Mouse (Mus musculus): ENCODE measurements at regions not wholly inside any gene's neighbourhood (a gene's known extent, or its start where the extent isn't known, plus 50 kb on each side); places are given as distances from the start of the nearest gene placed in this dataset.
A peak's percentile ranks its signal among the peaks of the same experiment; 100 is the strongest.
"Not testable (repeated sequence)": the region's sequence is repeated elsewhere in the genome, so short reads cannot be mapped to it uniquely, and the experiment has no call there.

DNA sequence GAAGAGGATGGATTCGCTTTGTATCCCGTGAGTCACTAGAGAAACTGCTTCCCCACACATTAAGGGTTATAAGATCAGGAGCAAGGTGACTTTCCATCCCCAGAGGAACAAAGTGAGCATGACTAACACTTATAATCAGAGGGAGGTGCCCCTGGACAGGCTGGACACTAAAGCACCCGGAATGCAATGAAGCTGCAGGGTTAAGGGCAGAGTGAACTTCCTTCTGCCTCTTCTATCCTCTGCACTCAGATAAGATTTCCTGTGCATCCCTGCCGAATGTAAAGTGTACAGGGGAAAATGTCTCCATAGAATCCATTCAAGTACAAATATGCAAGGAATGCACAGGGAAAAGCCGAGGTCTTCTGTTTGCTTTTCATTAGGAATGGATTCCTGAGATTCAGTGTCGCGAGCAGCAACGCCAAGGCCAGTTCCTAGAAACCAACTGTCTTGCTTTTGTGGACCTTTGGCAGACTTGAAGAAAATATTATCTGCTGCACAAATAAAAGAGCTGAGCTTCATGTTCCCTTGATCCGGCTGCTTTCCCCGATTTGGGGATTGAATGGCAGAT lies 58.5 kb upstream of the Fbxl7 start:
- DNase-seq (ENCODE audit: inconsistent ontology term), result peak; percentile 88

DNA sequence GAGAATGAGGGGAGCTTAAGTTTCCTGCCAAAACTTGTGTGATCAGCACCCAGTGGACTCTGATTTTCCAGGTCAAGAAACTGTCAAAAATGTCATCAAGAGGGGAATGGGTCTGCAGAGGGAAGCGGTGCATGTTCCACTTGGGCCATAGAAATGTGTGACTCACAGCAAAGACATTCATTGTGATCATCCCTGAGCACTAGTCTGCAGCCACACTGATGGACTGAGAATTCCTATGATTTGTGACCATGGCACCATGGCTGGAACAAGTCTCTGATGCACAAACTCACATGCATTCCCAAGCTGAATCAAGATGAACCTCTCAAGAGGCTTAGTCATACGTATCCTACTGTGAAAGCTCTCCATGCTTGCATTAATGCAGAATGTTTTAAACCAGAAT lies 63.6 kb upstream of the Fbxl7 start:
- peak; percentile 88 for DNase-seq (ENCODE audit: inconsistent ontology term)

DNA sequence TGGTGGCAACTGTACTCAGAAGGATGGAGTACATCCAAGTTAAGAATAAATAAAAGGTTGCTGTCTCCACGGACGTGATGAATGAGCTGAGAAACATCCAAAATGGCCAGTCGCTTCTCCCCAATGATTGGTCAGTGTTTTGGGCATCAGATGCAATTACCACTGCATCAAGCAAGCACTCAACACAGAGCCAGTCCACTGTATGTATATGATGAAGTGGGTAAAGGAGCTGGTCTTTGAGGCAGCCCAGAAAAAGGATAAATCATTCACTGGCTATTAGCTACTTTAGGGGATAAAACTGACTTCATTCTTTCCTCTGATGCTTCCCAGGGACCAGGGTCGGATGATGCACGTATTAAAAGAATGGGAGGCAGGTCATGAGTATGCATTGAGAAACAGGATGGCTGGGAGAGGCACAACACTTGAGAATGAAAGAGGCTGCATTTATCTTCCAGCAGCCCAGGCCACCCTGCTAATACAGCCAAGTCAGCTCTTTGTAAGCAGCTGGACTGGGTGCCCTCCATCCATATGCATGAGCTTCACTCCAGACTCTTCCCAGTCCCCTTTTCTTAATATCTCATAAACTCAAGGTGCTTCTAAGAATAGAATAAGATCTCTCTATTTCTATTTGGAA lies 73.1 kb upstream of the Fbxl7 start:
- DNase-seq (ENCODE audit: inconsistent ontology term), result no peak

DNA sequence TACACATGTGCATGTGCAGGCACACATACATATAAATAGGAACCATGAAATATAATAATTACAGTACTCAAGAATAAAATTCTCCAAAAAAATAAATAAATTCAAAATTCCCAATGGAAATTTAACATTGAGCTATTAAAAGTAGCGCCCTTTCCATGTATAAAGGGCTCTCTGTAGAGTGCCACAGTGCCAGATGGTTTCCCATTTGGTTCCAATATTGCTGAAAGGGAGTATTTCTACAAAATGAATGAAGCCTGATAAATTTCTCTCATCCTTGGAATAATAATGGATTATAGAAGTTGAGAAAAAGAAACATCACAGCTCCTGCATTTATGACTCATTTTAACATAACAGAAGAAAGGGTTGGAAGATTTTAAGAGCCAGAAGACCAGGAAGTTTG lies 75.4 kb upstream of the Fbxl7 start:
- no peak for DNase-seq (ENCODE audit: inconsistent ontology term)

DNA sequence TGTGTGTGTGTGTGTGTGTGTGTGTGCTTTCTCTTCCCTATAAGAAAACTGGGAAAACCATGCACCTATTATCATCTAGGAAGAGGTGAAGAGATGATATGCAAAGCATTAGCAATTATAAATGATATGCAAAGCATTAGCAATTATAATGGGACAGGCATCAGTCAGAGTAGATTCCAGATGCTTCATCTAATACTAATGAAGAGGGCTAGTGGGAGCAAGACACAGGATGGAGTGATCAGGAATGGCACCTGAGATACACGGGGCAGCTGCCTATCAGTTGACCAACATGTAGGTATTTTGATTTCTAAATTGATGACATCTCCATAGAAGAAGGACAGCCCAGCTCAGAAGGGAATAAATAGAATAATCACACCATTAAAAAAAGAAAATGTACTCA lies 97.7 kb upstream of the Fbxl7 start:
- no peak for DNase-seq (ENCODE audit: inconsistent ontology term)

DNA sequence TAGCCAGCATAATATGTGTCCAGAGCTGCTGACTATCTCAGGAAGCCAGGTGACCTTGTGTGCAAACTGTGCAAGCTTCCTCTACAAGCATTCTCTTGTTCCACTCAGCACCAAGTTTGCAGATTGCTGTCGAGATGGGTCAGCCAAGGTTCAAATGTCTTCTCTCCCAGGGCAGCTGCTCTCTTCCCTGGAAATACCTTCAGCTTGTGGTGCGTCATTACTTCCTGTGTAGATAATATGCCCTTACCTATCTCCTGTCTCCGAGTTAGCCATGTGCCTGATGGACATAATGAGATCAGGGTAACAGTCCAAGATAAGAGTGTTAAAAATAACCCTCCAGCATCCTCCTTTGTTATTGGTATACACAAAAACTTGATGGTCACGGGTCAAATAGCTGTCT lies 113.7 kb upstream of the Fbxl7 start:
- DNase-seq (ENCODE audit: inconsistent ontology term), result no peak

DNA sequence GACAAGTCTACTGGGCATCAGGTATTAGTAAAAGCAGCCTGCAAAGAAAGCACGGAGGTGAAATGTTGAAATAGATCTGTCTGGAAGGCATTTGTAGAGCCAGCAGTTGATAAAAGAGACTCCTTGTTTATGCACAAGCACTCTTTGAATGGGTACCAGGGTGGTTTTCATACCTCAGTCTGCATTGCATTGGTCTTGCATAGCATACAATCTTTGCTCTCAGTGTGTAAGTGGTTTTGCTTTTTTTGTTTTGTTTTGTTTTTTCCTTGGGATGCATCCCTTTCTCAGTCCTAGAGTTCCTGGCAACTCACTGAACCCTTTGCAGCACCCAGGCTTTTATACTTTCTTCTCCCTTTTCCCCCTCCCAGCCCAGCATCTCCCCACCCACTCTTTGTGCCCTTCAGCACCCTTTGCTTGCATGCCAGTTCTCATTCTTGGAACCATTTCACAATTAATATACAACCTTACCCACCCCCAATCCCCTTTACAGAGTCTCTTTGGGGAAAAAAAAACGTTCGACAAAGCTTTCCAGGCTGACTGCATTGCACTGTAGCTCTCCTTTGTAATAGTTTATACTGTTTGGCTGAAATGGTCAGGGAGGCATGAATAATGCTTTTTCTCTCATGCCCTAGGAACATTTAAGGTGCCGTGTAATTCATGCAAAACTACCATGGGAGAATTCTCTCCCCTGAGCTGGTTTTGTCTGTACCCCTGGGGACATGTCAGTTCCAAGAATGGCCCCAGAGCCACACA lies 118.7 kb upstream of the Fbxl7 start:
- DNase-seq (ENCODE audit: inconsistent ontology term), result peak; percentile 15

DNA sequence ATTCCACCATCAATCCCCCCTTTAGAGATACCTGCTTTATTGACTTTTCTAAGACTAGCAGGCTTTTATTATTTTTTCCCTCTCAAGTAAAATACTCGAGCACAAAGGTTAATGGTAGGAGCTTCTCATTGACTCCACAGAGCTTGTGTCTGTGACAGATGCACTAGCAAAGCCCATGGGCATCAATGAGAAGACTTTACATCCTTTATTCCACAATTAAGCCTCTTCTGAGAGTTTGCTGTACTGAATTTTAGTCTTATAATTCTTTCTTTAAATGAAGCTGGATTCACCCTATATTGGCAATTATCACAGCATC lies 119.2 kb upstream of the Fbxl7 start:
- DNase-seq (ENCODE audit: inconsistent ontology term), result no peak

DNA sequence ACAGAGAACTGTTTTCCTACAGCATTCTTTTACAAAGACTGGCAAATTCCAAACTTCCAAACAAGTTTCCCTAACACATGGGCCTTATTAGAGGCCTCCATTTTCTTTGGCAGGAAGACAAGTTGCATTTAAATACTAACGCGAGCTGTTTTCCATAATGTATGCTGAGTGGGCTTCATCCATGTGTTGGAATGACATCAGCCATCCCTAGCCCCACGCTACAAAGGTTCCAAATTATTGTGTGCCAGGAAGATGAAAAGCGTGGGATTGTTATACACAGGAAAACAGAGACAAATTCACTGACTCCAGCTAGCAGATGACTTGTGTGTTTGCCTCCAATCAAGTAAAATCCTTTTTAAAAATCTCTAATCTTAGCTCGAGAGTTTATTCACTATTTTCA lies 125.1 kb upstream of the Fbxl7 start:
- DNase-seq (ENCODE audit: inconsistent ontology term), result no peak

DNA sequence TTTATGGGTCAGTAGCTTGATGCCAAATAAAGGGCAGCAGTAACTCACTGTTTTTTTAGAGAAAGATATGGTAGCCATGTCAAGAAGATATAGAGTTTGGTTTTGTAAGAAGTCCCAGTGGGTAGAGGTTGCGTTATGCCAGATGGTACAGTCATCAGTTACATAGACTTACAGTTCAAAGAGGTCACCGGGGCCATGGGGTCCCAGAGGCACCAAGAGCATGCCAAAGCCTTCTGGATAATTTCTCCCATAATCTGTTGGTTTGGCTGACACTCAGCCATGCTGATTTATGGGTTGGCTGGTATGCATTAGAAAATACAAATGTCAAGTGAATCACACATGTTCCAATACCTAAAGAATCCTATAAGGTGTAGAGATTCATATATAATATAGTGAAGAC lies 137.9 kb upstream of the Fbxl7 start:
- no peak for DNase-seq (ENCODE audit: inconsistent ontology term)

DNA sequence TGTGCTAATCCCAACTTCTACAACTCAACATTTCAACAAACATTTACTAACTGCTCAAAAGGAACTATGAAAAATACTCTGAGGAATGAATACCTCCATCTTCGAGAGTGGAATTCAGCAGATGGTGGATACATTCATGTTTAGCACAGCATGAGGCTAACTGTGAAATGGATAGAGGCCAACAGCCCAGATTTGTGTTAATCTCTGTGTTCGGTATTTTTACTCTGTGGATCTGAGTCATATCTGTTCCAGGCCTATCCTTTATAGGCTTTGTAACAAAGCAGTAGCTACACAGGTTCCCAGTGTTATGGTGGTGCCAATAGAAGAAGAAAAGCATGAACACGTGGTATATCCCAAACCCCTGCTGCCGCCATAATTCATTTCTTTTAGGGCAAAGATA lies 148.4 kb upstream of the Fbxl7 start:
- DNase-seq (ENCODE audit: inconsistent ontology term), result peak; percentile 20

DNA sequence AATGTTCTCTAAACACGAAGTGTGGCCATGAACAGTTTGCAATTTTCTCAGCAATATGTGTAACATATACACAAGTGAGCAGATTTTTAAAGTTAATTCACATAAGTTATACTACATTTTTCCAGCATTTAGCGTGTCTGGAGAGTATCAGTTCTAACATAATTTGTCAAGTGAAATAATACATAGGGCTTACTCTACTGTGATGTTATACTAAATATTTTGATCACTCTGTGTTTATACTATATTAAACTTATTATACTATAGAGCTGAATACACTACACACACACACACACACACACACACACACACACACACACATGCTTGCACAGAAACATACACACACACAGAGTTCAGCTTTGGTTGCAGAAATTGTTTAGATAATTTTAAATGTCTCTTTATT lies 155.3 kb upstream of the Fbxl7 start:
- DNase-seq (ENCODE audit: inconsistent ontology term), result no peak

DNA sequence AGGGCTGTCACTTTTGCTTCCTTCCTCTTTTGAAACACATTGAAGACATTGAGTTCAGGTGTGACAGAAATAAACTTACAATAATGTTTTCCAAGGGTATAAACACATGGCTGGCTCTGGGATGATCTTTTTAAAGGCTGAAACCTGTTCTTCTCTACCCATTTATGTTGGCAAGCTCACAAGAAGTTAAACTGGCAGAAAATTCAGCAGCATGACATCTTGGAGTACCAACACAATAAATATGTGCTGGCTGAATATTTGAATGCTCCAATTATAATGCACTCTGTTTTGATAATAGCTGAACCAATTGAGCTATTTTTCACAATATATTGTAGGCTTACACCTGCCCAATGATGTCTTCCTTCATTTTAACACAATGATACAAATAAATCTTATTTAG lies 168.1 kb upstream of the Fbxl7 start:
- peak; percentile 56 for DNase-seq (ENCODE audit: inconsistent ontology term)

DNA sequence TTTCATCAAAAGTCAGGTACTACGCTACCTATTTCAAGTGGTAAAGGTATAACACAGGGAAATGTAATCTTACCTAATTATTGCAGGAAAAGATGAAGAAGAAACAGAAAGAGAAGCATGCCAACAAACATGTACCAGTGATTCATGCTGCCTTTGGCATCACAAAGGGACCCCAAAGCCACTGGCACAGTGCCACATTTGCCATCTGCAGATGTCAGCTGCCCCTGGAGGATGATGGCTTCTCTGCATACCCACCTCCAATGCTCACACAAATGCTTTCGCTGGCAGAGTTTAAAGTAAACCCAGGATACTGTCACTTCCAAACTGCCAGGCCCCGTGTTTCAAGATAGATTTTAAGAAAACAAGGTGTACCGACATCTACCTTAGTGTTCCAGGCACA lies 168.6 kb upstream of the Fbxl7 start:
- peak; percentile 56 for DNase-seq (ENCODE audit: inconsistent ontology term)

DNA sequence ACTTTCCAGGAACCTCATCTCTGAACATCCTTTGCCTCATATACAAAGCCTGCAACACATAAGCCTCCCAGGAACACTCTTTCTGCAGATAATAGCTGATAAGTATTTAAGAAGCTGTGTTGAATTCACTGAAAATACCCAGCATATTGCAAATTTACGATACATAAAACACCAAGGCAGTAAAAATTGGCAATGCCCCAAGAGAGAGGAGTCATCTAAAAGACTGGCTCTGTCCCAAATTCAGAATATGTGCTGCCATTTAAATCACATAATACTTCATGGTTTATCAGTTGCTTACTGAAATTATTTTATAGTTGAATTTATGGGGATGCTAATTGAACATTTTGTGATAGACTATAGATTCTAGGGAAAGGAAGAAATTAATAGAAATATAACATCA lies 172.3 kb upstream of the Fbxl7 start:
- no peak for DNase-seq (ENCODE audit: inconsistent ontology term)

DNA sequence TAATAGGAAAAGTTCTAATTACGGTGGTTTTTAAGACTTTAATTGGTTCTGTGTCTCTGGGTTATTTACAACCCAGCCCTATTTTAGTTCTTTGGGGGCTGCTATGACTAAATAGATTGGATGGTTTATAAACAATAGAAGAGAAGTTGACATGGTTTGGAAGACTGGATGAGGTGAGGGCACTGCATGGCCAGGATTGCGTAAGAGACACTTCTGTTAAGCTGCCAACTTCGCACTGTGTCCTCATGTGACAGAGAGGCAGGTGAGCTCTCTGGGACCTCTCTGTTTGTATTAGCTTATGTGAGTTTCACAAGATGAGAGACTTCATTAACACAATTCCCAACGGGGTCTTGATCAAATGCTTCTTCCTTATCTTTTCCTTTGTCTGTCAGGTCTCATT lies 182.5 kb upstream of the Fbxl7 start:
- DNase-seq (ENCODE audit: inconsistent ontology term), result no peak

DNA sequence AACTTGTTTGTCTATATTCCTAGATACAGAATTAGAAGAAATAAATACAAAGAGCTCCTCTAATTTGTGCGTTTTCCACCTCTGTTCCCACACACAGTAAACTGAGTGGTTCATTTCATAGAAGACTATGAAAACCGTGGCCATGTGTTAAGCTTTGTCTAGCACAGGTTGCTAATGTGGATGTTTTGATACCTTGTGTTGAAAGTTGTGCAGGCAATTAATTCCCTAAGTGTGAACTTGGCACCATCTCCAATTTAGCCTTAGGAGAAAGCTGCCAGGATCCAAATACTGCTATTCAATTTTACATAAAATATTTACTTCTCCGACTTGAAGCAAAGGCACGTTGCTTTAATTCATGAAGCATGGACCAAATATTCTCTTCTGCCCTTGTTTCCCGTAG lies 187.4 kb upstream of the Fbxl7 start:
- DNase-seq (ENCODE audit: inconsistent ontology term), result no peak

DNA sequence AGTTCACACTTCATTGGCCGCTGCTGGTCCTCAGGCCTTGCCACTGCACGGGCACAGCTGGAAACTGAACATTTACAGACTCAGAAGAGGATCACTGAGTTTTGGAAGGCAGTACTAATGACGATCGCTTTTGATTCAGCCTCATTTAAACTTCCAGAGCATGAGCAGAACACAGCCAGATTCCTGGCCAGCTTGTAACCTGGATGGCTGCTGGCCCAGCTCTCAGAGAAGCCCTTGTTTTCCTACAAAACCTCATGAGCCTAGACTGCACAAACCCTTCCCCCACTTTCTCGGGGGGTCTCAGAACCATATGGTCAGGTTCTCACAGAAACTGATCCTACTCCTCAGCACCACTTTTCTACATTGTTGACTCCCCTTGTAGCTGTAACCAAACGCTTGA lies 188.2 kb upstream of the Fbxl7 start:
- peak; percentile 12 for DNase-seq (ENCODE audit: inconsistent ontology term)

DNA sequence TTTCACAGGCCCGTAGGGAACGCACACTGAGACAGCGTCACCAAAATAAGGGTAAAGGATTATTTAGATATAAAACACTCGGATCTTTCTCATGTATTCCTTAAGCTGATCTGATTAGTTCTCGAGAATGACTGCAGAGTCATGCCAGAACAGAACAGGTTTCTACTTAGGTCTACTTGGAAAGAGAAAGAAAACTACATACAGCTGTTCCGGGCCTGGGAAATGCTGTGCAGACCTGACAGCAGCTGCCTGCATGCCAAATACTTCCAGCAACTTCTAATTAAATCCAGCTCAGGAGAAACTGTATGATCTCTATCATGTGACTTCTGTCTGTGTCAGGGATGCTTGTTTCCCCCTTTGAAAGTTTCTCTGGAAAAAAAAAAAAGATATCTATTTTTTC lies 193.8 kb upstream of the Fbxl7 start:
- DNase-seq (ENCODE audit: inconsistent ontology term), result no peak

DNA sequence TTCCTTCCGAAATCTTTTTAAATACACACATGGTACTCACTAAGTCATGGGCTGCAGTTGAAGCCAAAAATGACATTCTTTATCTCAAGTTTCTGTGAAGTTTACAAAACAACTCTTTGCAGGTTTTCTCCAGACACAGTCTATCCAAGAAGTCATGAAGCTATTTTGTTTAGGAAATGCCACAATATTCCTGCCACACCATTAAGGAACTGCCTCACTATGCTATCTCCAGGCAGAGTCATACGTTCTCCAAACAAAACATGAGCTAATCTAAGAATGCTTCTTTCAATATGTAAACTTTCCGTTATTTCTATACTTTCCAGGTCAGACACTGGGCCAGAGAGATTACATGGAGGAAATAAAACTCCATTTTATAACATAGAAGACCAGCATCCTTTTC lies 198.7 kb upstream of the Fbxl7 start:
- no peak for DNase-seq (ENCODE audit: inconsistent ontology term)

DNA sequence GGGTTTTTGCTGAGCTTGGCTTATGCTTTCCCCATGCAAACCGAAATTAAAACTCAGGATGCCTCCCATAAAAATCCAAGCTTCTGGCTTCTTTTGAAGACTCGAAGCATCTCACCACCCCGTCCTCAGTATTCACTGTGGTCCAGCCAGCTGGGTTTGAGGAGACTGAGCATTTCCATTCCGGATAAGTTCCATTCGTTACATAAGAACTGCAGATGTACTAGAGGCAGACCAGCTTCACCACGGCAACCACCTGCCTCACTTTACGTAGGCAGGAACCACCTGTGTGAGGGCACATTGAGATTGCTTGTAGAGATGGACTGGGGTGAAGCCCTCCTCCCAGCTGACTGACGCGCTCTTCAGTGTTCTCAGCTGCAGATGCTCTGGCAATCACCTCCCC lies 199.9 kb upstream of the Fbxl7 start:
- DNase-seq (ENCODE audit: inconsistent ontology term), result no peak

DNA sequence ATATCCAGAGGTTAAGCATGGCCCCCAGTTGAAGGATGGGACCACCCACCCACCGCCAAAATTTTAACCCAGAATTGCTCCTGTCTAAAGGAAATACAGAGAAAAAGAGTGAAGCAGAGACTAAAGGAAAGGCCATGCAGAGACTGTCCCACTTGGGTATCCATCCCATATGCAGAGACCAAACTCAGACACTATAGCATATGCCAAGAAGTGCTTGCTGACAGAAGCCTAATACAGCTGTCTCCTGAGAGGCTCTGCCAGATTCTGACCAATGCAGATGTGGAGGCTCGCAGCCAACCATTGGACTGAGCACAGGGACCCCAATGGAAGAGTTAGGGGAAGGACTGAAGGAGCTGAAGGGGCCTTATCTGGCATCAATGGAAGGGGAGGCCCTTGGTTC lies 206.2 kb upstream of the Fbxl7 start:
- DNase-seq (ENCODE audit: inconsistent ontology term), result not testable (repeated sequence)

DNA sequence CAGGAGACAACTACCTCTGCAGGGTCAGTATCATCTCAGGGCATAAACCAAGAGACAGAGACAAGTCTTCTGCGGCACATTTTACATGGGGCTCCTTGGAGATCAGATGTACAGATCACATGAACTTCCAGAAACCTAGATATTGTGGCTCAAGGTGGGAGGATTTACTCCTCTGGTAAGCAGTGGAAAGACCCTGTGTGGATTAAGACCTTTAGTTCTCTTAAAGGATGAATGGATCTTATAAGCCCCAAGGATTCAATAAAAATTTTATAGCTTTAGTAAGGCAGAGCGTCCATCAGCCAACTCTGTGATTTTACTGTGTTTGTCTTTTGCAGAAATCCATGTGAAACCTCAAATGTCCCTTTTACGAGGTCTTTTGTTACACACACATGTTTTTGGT lies 213.8 kb upstream of the Fbxl7 start:
- no peak for DNase-seq (ENCODE audit: inconsistent ontology term)

DNA sequence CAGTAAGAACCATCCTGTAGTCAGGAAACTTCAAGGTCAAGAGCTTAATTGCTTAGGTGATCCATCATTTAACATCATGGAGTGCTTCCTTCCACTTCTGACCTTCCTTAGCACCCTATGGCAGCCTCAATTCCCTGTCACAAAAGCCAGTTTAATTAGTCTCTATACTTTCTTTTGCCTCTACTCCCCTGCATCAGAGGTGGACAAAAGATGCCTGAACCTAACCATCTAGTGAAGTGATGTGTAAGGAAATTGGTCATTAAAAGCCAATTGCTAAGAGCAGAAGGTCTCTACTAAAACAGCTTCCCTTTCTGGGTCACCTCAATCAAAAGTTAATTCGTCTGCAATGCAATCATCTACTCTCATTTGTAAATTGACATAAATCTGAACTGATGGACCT lies 234.3 kb upstream of the Fbxl7 start:
- no peak for DNase-seq (ENCODE audit: inconsistent ontology term)
